Mouse (Mus musculus) small intestine, adult 2 months (tissue): Measurements from ENCODE around the gene Tbc1d19.

Source experiments
- CTCF ChIP-seq: fragments of 200-500 bp; IDR thresholded peaks from 2 replicates; pipeline ENCODE4 v1.5.1; 2012; ENCODE audit warnings: low read depth, mild to moderate bottlenecking, control low read depth, inconsistent platforms, low read length, moderate library complexity, mixed read lengths; ENCODE audit not compliant: insufficient replicate concordance, insufficient read length; ENCODE audit errors: extremely low read depth
- POLR2A ChIP-seq: fragments of 200-500 bp; IDR thresholded peaks from 2 replicates; pipeline ENCODE4 v1.6.1; 2012; ENCODE audit warnings: low read depth, mild to moderate bottlenecking, control low read depth, inconsistent platforms, low read length, moderate library complexity

DNA sequence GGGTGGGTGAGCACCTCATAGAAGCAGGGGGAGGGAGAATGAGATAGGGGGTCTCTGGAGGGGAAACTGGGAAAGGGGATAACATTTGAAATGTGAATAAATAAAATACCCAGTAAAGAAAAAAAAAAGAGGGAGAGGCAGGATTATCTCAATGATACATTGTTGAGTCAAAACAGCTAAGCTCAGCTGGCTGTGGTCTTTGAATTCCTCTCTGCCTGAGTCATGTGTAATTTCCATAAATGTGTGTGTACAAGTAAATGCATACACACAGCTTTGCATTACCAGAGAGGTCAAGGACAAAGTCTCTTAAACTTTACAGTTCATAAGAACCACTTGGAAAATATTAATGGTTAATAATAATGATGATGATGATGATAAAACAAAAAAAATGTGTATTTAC lies 143.8 kb downstream of the Tbc1d19 start:
- TF ChIP-seq POLR2A (no peak), CTCF (no peak)
